Mouse (Mus musculus): ENCODE measurements around the gene Clec10a. TPM values are rescaled to one million over a fixed set of nuclear protein-coding genes. Genes with fewer than 3 reads are reported as not detected.
"Not testable (repeated sequence)": the region's sequence is repeated elsewhere in the genome, so short reads cannot be mapped to it uniquely, and the experiment has no call there.

Gene Clec10a
- 1 to 10 TPM; 2.7 to 3.3 TPM for total RNA-seq (2021)

DNA sequence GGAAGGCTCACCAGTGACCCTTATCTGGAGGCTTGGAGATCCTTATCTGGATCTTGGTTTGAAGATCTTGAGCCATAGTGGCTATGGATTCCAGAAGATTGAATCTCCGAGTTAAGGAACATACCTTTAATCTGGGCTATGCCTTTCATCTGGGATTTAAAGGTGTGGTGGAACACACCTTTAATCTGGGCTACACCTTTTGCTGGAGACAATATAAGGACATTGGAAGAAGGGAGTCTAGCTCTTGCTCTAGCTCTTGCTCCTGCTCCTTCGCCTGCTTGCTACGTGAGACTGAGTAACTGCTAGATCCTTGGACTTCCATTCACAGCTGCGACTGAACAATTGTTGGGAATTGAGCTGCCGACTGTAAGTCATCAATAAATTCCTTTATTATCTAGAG, at the start of gene Clec10a:
Clec10a (plus strand) TSS at position 301 of the 400 bp plus-strand sequence.
- DNase-seq; intact Hi-C loops (cut with DNase I): not testable (repeated sequence)

DNA sequence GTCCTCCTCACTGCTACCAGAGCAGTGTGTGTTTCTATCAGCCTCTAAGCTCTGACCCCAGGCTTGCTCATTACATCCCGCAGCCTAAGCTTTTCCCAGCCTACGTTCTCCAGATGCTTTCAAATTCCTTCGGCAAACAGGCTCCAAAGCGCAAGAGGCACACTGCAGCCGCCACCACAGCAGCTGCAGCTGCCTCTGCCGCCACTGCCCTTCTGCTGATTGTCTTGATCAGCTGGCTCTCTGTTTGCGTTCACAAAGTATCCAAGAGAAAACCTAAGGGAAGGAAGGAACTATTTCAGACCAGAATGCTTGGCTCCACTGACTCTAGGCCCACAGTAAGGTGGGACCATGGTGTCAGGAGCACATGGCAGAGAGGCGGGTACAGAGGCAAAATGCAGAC, 48.9 kb upstream of the Clec10a start:
- intact Hi-C loops (cut with DNase I) = no loop called here
- no peak for DNase-seq

DNA sequence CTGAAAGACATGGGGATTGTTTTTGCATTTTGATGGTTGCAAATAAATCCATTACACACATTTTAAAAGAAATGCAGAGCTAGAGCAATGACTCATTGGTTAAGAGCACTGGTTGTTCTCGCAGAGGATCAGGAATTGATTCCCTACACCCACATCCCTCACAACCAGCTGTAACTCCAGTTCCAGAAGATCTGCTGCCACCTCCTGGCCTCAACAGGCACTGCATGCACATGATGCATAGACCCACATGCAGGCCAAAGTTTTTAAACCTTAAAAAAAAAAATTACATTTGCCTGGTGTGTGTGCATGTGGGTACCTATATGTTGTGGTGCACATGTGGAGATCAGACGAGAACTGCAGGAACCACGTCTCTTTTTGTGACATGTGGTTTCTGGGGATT, 45.9 kb upstream of the Clec10a start:
- intact Hi-C loops (cut with DNase I) = no loop called here
- no peak for DNase-seq

DNA sequence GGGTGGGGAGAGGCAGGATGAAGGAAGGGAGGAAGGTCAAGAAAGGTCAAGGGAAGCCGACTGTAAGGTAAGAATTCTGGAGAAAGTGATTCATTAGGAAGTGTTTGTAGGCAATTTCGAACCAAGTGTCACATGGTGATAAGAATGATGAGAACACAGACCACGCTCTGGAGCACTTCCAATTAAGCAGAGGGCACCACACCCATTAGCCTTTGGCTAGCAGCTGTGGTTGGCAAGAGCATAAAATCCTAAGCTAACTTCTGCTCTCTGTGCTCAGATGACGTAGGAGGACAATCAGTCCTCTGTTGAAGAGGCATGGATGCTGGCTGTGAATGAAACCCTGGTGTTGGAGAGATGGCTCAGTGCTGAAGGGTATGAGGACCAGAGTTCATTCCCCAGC, 41.4 kb upstream of the Clec10a start:
- DNase-seq = peak in 1 of 2 experiments; percentile 19
- intact Hi-C loops (cut with DNase I) = no loop called here

DNA sequence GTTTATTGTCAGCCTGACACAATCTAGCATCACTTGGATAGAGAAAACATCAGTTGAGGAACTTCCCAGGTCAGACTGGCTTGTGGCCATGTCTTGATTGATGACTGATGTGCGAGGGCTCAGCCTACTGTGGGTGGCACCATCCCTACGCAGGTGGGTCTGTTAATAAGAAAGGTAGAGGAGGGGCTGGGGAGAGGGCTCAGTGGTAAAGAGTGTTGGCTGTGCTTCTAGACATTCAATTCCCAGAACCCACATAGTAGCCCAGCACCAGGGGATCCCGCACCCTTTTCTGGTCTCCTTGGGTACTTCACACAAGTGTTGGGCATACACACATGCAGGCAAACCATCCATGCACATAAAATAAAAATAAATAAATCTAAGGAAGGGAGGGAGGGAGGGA, 40.1 kb upstream of the Clec10a start:
- DNase-seq = no peak
- intact Hi-C loops (cut with DNase I) = no loop called here

DNA sequence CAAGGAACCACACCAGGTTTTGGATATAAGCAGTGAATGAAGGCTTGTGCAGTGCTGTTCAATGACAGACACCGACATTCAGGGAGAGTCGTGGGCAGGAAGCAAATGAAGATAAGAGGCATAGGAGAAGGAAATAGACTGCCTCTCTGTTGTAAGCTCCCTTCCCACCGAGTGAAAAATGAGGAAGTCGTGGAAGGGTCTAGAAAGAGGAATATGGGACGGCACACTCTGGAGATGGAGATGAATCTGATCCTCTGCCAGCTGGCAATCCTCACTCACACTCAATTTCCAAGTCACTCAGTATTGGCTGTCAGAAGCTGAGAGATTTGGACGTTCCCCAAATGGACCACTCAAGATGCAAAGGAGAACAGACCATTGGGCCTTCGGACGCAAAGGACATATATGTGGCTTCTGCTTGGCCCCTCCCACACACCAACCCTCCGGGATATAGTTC, 26.0 kb upstream of the Clec10a start, which contains the start of gene Mgl2:
Mgl2 (plus strand) TSS at position 404 of the 454 bp plus-strand sequence.
- intact Hi-C loops (cut with DNase I) = no loop called here
- DNase-seq = no peak

- DNase-seq; intact Hi-C loops (cut with DNase I): not testable (repeated sequence)
Observed at GRCm38 (mm10) chr11:70135001-70135400, 21.0 kb upstream of the Clec10a start.

DNA sequence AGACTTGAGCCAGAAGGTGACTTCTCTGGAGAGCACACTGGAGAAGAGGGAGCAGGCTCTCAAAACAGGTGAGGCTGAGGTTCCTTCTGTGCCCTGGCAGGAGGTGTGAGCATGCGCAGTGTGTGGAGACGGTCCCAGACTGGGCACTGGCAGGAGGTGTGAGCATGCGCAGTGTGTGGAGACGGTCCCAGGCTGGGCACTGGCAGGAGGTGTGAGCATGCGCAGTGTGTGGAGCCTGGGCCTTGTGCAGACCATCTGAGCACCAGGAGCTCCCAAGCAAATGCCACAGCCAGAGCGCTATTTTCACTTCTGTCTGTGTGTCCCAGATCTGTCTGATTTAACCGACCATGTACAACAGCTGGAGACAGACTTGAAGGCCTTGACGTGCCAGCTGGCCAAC, 20.1 kb upstream of the Clec10a start:
- intact Hi-C loops (cut with DNase I); DNase-seq: not testable (repeated sequence)

GRCm38 (mm10) chr11:70139171-70139570, 16.8 kb upstream of the Clec10a start:
- no peak for DNase-seq
- intact Hi-C loops (cut with DNase I) = no loop called here

GRCm38 (mm10) chr11:70151072-70151471, 4.9 kb upstream of the Clec10a start:
- no peak for DNase-seq
- intact Hi-C loops (cut with DNase I) = loop anchor here (1.0 kb wide), 1 partner anchor 40 kb away; no protein-coding TSS in a partner anchor

- no peak for DNase-seq
- intact Hi-C loops (cut with DNase I) = no loop called here
Observed at GRCm38 (mm10) chr11:70162336-70162735, 6.3 kb downstream of the Clec10a start.

GRCm38 (mm10) chr11:70165972-70166921, 10.2 kb downstream of the Clec10a start:
- intact Hi-C loops (cut with DNase I) = no loop called here
- DNase-seq = peak; percentile 15 to 18

DNA sequence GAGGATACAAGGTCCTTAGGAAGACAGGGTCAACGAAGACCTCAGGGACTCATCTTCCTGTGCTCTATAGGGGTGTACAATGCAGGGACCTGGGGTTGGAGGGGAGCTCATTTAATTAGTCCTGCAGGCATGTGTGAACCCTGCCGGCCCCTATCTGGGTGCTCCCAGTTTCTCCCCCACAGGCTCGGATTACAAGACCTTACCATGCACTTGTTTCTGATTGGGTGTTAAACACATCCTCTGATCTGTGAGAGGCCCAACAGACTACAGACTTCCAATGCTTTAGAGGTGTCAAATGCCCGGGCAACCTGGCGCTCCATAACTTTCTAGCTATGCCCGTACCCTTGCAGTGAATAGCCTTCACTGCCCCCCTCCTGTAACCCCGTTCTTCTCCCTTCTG, 12.1 kb downstream of the Clec10a start:
- intact Hi-C loops (cut with DNase I) = no loop called here
- no peak for DNase-seq

GRCm38 (mm10) chr11:70169471-70169870, 13.5 kb downstream of the Clec10a start:
- intact Hi-C loops (cut with DNase I); DNase-seq: not testable (repeated sequence)

DNA sequence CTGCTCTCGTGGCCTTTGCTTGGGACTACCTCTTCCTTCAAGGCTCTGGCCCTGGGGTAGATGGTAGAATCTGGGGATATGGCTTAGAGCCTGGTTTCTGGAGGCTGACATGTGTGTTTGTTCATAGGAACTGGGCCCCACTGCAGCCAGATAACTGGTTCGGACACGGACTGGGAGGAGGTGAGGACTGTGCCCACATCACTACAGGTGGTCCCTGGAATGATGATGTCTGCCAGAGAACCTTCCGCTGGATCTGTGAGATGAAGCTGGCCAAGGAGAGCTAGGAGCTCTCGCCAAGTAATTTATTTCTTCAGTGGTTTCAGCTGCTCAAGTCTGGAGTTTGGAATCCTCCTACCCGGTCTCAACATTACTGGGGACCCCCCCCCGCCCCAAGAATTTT, 14.3 kb downstream of the Clec10a start:
- intact Hi-C loops (cut with DNase I) = no loop called here

DNA sequence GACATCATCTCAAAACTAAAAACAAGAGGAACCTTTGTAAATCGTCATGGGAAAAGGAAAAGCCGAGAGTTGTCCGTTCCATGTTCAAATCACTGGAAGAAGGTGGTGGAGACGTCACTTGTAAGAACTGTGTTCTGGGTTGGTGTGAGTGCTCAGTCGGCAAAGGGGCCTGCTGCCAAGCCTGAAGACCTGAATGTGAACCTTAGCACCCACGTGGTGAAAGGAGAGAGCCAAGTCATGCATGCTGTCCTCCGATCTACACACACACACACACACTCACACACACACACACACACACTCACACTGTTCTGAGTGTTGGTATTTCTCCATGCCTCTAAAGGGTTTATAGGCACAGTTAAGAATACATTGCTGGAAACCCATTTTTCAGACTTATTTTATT, 15.2 kb downstream of the Clec10a start:
- intact Hi-C loops (cut with DNase I) = no loop called here
- no peak for DNase-seq

More for the DNA sequence above, 14.3 kb downstream of the Clec10a start:
- DNase-seq = no peak

- intact Hi-C loops (cut with DNase I) = no loop called here
Observed at GRCm38 (mm10) chr11:70171847-70172246, 15.8 kb downstream of the Clec10a start.

DNA sequence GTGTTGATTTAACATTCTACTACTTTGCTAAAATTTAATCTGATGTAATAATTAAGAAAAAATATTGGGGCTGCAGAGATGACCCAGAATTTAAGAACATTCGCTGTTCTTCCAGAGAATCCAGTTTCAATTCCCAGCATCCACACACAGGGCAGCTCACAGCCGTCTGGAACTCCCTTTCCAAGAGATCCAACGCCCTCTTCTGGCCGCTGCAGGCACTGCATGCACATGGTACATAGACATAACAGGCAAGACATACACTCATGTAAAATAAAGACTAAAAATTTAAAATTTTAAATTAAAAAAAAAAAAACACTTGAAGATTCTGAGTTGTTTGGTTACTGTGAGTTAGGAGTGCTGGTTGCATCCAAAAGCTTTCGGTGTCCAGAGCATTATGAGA, 16.3 kb downstream of the Clec10a start:
- DNase-seq = no peak
- intact Hi-C loops (cut with DNase I) = no loop called here

More at GRCm38 (mm10) chr11:70171847-70172246, 15.8 kb downstream of the Clec10a start:
- DNase-seq = no peak

- no peak for DNase-seq
- intact Hi-C loops (cut with DNase I) = no loop called here
Observed at GRCm38 (mm10) chr11:70174491-70174890, 18.5 kb downstream of the Clec10a start.

GRCm38 (mm10) chr11:70177647-70178046, 21.6 kb downstream of the Clec10a start:
- DNase-seq = no peak
- intact Hi-C loops (cut with DNase I) = no loop called here

DNA sequence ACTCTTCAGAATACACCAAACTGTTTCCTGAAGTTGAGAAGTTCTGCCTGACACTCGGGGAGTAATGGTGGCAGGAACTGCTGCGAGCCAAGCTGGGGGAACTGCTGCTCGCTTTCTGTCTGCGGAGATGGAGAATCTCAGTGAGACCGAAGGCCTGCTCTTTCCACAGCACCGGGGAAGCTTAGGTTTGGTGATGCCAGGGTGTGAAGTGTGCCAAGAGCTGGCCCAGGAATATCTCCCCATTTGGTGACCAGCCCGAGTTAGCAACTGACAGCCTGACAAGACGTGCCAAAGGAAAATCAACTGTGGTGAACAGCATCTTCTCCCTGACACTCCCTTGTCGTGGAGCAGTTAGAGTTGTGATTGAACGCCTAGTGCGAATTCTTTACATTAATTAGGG, 22.3 kb downstream of the Clec10a start:
- intact Hi-C loops (cut with DNase I) = no loop called here
- no peak for DNase-seq

GRCm38 (mm10) chr11:70178756-70179155, 22.8 kb downstream of the Clec10a start:
- intact Hi-C loops (cut with DNase I) = no loop called here
- DNase-seq = no peak

Data from heart, postnatal 36 days (tissue).